Mouse (Mus musculus): ENCODE measurements around the gene Klk1b9. TPM values are rescaled to one million over a fixed set of nuclear protein-coding genes. Genes with fewer than 3 reads are reported as not detected.
"Not testable (repeated sequence)": the region's sequence is repeated elsewhere in the genome, so short reads cannot be mapped to it uniquely, and the experiment has no call there.

The Klk1b9 gene
- total RNA-seq (2022) = not detected

DNA sequence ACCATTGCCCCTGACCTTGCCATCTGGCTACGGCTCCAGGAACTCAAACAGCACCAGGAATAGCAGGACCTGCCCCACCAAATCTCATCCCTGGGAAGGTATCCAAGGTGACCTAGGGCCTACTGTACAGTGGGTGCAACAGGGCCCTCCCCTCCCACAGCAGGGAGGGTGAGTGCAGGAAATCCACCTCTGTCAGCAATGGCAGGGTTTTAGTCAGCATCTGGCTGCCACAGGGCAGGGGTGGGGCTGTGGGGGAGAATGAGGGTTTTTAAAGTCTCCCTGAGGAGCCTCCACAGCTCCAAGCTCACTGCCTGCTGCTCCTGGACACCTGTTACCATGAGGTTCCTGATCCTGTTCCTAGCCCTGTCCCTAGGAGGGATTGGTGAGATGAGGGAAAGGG lies at the start of gene Klk1b9:
TSS of gene Klk1b9 (plus strand) at position 301 of the 400 bp plus-strand sequence.
- not testable (repeated sequence) for DNase-seq (ENCODE audit: low spot score in 2 of 2)

DNA sequence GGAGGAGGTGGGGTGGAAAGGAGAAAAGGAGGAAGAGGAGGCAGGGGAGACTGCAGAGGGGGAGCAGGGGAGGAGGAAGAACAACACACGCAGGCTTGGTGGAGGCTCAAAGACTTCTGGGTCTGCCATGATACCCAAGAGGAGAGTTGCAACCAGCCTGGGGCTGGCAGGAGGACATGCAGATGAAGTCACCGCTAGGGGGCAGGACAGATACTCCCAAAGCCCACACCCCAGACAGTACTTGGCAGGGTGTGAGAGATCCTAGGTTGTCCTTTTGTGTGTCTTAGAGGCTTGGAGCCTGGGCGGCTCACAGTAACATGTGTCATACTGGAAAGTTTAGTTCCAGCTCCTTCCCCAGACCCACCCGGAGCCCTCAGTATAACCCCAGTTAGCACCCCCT lies 47.3 kb upstream of the Klk1b9 start:
- DNase-seq (ENCODE audit: low spot score in 2 of 2) = no peak

DNA sequence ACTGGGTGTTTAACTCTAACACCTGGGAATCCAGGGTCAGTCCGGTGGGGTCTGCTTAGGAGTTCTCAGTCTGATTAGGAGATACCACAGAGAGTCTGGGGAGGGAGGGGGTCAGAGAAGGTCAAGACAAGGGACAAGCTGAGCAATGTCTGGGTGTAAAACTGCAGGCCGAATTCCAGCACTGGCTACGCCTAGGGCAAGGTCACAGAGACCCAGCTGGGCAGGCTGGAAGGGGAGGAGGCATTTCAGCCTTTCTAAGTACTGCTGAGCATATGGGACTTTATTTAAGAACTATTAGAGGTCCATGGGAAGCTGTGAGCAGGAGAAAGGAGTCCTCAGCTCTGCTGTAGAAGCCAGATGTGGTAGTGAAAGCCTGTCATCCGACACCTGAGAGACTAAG lies 43.5 kb upstream of the Klk1b9 start:
- DNase-seq (ENCODE audit: low spot score in 2 of 2) = no peak

DNA sequence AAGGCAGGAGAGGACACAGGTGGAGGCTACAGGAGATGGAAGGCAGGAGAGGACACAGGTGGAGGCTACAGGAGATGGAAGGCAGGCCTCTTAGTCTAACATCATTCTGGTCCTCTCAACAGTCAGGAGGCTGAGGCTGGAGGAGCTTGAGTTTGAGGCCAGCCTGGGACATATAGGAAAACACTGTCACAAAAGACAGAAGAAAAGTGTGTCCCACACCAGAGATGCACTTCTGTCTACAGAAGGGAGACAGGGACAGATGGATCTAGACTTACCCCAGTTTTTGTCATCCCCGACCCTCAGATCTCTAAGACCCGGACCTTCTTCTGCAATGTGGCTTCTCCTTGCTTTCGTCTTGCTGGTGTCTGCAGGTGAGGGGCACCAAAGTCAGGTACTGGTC lies 42.4 kb upstream of the Klk1b9 start, which contains the start of gene Klk15:
TSS of gene Klk15 (plus strand) at position 301 of the 400 bp plus-strand sequence.
- no peak for DNase-seq (ENCODE audit: low spot score in 2 of 2)

DNA sequence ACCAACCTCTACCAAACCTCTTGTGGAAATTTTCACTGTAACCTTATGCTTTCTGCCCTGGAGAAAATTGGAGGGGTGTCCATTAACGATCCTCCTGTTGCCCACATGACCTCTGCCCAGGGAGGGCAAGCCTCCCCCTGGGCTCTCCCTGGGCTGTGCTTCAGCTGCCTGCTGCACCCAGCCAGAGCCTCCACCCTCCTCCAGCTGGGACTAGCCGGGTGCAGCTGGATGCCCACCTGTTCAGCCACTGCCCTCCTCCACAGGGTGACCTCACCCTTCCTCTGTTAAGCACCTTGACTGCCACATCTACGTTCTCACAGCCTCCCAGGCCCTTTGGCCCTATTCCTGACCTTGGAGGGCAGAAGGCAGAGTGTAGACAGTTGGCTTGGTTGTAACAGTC lies 41.1 kb upstream of the Klk1b9 start:
- DNase-seq (ENCODE audit: low spot score in 2 of 2) = no peak

DNA sequence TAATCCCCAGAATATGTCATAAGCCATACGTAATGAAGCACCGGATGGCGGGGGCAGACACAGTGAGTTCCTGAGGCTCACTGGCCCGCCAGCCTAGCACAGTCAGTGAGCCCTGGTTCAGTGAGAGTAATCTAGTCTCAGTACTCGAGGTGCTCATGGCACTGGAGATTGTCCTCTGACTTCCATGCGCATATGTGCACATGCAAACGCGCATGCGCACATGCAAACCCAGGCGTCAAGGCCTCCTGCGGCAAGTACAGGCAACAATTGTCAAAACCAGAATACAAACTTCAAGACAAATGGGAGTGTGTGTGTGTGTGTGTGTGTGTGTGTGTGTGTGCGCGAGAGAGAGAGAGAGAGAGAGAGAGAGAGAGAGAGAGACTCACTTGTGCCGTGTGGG lies 39.3 kb upstream of the Klk1b9 start:
- no peak for DNase-seq (ENCODE audit: low spot score in 2 of 2)

DNA sequence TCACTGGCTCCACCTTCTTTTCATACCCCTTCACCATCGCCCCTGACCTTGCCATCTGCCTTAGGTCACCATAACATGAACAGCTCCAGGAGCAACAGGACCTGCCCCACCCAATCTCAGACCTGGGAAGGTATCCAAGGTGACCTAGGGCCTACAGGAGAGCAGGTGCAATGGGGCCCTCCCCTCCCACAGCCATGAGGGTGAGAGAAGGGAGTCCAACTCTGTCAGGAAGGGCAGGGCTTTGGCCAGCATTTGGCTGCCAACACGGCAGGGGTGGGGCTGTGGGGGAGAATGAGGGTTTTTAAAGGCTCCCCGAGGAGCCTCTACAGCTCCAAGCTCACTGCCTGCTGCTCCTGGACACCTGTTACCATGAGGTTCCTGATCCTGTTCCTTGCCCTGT lies 33.6 kb upstream of the Klk1b9 start:
- DNase-seq (ENCODE audit: low spot score in 2 of 2) = not testable (repeated sequence)

DNA sequence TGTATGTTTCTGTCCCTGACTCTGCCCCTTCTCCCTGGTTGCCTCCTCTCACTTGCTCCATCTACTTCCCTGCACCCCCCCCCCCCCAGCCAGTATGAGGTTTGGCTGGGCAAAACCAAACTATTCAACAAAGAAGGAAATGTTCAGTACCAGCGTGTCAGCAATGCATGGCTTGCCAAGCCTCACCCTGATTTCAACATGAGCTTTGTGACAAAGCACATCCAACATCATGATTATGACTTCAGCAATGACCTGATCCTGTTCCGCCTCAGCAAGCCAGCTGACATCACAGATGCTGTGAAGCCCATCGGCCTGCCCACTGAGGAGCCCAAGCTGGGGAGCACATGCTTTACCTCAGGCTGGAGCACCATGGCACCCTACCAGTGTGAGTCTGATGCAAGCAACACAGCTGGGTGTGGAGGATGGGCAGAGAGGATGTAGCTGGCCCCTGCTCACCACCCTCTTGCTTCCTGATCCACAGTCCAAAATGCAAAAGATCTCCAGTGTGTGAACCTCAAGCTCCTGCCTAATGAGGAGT lies 31.1 kb upstream of the Klk1b9 start:
- no peak for DNase-seq (ENCODE audit: low spot score in 2 of 2)

DNA sequence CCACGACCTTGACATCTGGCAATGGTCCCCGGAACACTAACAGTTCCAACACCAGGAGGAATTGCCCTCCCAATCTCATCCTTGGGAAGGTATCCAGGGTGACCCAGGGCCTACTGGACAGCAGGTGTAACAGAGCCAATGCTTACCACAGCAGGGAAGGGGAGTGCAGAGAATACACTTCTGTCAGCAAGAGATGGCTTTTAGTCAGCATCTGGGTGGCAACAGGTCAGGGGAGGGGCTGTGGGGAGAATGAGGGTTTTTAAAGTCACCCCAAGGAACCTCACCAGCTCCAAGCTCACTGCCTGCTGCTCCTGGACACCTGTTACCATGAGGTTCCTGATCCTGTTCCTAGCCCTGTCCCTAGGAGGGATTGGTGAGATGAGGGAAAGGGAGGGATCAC lies 25.5 kb upstream of the Klk1b9 start, which contains the start of gene Klk1b8:
TSS of gene Klk1b8 (plus strand) at position 301 of the 400 bp plus-strand sequence.
- DNase-seq (ENCODE audit: low spot score in 2 of 2) = no peak

DNA sequence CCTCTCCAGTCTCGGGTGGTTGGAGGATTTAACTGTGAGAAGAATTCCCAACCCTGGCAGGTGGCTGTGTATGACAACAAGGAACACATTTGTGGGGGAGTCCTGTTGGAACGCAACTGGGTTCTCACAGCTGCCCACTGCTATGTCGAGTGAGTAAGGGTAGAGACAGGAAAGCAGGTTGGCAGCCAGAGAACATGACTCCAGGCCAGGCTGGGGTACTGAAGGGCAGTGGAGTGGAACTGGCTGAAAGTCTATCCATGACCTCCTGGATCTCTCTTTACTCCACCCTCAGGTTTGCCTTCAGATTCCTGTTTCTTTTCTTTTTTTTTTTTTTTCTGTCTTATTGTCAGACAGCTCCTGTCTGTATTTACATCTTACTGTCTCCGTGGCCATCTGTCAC lies 23.2 kb upstream of the Klk1b9 start:
- peak in 1 of 2 experiments; percentile 18 for DNase-seq (ENCODE audit: low spot score in 2 of 2)

DNA sequence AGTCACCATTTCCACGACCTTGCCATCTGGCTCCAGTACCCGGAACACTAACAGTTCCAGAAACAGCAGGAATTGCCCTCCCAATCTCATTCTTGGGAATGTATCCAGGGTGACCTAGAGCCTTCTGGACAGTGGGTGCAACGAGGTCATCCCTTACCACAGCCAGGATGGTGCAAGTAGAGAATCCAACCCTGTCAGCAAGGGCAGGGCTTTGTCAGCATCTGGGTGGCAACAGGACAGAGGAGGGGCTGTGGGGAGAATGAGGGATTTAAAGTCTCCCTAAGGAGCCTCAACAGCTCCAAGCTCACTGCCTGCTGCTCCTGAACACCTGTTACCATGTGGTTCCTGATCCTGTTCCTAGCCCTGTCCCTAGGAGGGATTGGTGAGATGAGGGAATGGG lies 9.4 kb upstream of the Klk1b9 start, which contains the start of gene Klk1b1:
TSS of gene Klk1b1 (plus strand) at position 301 of the 400 bp plus-strand sequence.
- no peak for DNase-seq (ENCODE audit: low spot score in 2 of 2)

DNA sequence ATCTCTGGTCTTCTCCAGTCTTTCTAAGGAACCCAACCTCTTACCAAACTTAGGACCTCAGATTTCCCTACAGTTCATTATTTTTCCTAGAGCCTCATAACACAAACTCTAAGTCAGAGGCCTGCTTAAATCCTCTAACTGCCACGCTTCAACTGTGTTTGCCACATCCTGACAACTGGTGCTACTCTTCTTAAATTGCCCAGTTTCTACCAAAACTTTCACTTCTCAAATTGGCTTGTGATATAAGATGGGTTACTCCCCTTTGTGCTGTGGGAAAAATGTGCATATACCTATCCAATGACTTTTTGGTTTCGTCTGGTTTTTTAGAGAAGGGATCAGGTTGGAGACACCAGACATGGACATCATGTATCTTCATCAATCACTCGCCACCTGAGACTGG lies 8.8 kb upstream of the Klk1b9 start:
- DNase-seq (ENCODE audit: low spot score in 2 of 2) = no peak

DNA sequence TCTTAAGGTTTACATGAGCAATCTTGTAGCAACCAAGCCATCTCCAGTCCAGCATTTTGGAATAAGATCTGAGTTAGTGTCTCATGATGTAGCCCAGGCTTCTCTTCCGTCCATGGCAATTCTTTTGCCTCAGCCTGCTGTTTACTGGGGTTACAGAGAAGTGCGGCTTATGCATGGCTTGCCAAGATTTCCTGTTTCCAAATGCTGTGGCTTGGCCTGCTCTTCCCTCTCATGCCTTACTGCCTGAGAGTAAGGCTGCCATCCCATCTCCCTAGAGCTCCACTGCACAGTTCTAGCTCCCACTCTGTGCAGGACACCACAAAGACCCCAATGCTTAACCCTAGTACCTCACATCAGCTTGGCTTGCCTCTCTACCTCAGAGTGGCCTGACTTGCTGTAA lies 8.2 kb upstream of the Klk1b9 start:
- no peak for DNase-seq (ENCODE audit: low spot score in 2 of 2)

DNA sequence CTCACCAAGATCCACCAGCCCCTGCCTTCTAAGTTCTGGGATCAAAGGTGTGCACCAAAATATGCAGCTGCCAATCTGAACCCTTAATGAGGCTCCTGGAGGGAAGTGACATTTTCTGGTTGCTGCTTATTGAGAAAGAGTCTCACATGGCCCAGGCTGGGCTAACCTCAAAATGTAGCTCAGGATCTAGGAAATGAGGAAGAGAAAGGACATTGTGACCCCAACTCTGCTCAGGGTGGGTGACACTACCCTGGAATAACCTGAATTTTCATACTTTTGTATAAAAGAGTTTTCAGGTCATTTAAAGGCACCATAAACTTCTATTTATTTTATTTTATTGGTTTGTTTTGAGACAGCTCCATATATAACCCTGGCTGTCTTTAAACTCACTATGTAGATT lies 9.8 kb downstream of the Klk1b9 start:
- DNase-seq (ENCODE audit: low spot score in 2 of 2) = no peak

DNA sequence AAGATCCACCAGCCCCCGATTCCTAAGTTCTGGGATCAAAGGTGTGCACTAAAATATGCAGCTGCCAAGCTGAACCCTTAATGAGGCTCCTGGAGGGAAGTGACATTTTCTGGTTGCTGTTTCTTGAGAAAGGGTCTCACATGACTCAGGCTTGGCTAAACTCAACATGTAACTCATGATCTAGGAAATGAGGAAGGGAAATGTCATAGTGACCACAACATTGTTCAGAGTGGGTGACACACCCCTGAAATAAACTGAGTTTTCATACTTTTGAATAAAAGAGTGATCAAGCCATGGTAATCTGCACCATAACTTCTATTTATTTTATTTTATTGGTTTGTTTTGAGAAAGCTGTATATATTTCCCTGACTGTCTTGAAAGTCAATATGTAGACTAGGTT lies 19.0 kb downstream of the Klk1b9 start:
- not testable (repeated sequence) for DNase-seq (ENCODE audit: low spot score in 2 of 2)

DNA sequence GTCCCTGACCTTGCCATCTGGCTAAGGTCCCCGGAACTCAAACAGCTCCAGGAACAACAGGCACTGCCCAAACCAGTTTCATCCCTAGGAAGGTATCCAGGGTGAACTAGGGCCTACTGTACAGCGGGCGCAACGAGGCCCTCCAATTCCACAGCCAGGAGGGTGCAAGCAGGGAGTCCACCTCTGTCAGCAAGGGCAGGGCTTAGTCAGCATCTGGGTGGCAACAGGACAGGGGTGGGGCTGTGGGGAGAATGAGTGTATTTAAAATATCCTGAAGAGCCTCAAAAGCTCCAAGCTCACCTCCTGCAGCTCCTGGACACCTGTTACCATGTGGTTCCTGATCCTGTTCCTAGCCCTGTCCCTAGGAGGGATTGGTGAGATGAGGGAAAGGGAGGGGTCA lies 19.7 kb downstream of the Klk1b9 start, which contains the start of gene Klk1b11:
TSS of gene Klk1b11 (plus strand) at position 301 of the 400 bp plus-strand sequence.
- not testable (repeated sequence) for DNase-seq (ENCODE audit: low spot score in 2 of 2)

DNA sequence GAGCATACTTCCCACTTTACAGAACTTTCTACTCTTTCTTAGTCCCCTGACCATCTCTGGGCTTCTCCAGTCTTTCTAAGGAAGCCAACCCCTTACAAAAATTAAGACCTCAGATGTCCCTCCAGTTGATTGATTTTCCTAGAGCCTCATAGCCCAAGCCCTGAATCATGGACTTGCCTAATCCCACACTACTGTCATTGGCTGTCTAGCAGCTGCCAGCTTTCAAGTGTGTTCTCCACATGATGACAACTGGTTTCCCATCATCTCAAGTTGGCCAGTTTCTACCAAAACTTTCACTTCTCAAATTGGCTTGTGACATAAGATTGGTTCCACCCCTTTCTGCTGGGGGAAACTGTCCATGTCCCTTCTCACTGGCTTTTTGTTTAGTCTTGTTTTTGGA lies 29.0 kb downstream of the Klk1b9 start:
- no peak for DNase-seq (ENCODE audit: low spot score in 2 of 2)

DNA sequence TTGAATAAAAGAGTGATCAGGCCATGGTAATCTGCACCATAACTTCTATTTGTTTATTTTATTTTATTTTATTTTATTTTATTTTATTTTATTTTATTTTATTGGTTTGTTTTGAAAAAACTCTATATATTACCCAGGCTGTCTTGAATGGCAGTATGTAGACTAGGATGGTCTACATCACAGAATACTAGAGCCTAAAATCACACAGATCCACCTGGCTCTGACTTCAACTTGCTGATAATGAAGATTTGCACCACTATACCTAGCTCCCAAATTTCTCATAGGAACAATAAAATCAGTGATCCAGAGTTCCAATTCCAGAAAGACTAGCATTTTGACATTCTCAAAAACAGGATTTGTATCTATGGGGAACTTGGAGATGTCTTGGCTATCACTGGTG lies 36.0 kb downstream of the Klk1b9 start, which contains the start of gene Klk1b26:
TSS of gene Klk1b26 (plus strand) at position 301 of the 400 bp plus-strand sequence.
- DNase-seq (ENCODE audit: low spot score in 2 of 2) = not testable (repeated sequence)

DNA sequence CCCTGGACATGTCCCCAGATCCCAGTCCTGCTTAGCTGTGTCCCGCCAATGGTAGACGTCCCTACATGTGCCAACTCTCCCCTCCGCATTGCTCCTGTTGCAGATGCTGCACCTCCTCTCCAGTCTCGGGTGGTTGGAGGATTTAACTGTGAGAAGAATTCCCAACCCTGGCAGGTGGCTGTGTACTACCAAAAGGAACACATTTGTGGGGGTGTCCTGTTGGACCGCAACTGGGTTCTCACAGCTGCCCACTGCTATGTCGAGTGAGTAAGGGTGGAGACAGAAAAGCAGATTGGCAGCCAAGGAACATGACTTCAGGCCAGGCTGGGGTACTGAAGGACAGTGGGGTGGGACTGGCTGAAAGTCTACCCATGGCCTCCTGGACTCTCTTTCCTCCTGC lies 38.8 kb downstream of the Klk1b9 start:
- DNase-seq (ENCODE audit: low spot score in 2 of 2) = peak; percentile 2 to 44

DNA sequence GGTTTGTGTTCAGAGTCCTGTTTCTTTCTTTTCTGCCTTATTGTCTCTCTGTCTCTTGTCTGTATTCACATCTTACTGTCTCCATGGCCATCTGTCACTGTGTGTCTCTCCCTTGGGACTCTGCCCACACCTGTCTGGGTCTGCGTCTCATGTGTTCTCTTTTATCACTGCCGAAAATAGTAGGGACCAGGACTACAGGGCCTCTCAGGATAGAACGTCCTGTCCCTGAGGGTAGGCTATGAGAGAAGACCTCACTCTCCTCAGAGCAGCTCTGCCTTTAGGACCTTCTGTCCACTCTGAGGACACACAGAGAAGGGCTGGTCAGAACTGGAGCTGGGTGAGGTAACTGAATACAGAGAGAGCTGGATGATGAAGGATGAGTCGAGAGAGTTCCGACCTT lies 39.2 kb downstream of the Klk1b9 start:
- peak; percentile 4 to 23 for DNase-seq (ENCODE audit: low spot score in 2 of 2)
